Mouse (Mus musculus) olfactory bulb, adult 2 months (tissue): ENCODE measurements around the gene Dock8.

ENCODE experiments used
- CTCF ChIP-seq: fragments of 200-500 bp; IDR thresholded peaks from 2 replicates; pipeline ENCODE4 v1.5.1; 2012; ENCODE audit warnings: low read depth, mild to moderate bottlenecking, low read length, moderate library complexity; ENCODE audit not compliant: insufficient read depth
- POLR2A ChIP-seq: fragments of 200-500 bp; IDR thresholded peaks from 2 replicates; pipeline ENCODE4 v1.6.1; 2012; ENCODE audit warnings: mild to moderate bottlenecking, low read depth, low read length, moderate library complexity; ENCODE audit not compliant: insufficient read depth

DNA sequence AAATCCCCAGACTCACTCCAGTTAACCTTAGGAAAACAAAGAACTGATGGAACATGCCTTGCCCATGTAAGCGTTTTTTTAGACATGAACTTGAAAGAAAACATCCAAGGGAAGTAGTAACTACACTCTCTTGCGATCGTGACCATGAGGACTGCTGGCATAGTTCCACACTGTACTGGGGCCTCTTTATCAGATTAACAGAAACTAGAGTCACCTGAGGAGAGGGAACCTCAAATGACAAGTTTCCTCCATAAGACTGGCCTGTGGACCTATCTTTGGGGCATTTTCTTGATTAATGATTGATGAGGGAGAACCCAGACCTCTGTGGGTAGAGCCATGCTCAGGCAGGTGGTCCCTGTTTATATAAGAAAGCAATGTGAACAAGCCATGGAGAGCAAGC lies 44.7 kb downstream of the Dock8 start:
- no peak for TF ChIP-seq CTCF
- TF ChIP-seq POLR2A, result no peak
